Mouse (Mus musculus) hindbrain, embryonic 11.5 days (tissue): ENCODE results near the gene Nav3. TPM values are rescaled to one million over a fixed set of nuclear protein-coding genes. Genes with fewer than 3 reads are reported as not detected.
"Not testable (repeated sequence)": the region's sequence is repeated elsewhere in the genome, so short reads cannot be mapped to it uniquely, and the experiment has no call there.

Experiments
- ATAC-seq: fragments of 200-750 bp; cut with Nextera tagmentation; 2 replicates; pipeline ENCODE4 v1.8.0; 2017; ENCODE audit warnings: mild to moderate bottlenecking, moderate TSS enrichment, moderate library complexity; ENCODE audit not compliant: low FRiP score
- DNase-seq: peaks from one replicate; pipeline ENCODE4 v3.0.0-alpha.2; 2015; ENCODE audit warnings: low spot score
- H3K27ac ChIP-seq: fragments of 300-500 bp; sonication (generic); 2 replicates; pipeline ENCODE4 v1.5.1; 2014; ENCODE audit warnings: mild to moderate bottlenecking, low read depth, low read length
- H3K27me3 ChIP-seq: fragments of 300-500 bp; sonication (generic); 2 replicates; pipeline ENCODE4 v1.6.1; 2014; ENCODE audit warnings: mild to moderate bottlenecking, low read length, moderate library complexity, mixed read lengths; ENCODE audit not compliant: control insufficient read depth, insufficient read depth
- H3K36me3 ChIP-seq: fragments of 300-500 bp; sonication (generic); 2 replicates; pipeline ENCODE4 v1.6.1; 2014; ENCODE audit warnings: mild to moderate bottlenecking, low read length, moderate library complexity, mixed read lengths; ENCODE audit not compliant: control insufficient read depth, insufficient read depth
- H3K4me1 ChIP-seq: fragments of 300-500 bp; sonication (generic); replicated peaks from 2 replicates; pipeline ENCODE4 v1.6.1; 2014; ENCODE audit warnings: low read length, mixed read lengths; ENCODE audit not compliant: control insufficient read depth, insufficient read depth
- H3K4me2 ChIP-seq: fragments of 300-500 bp; sonication (generic); replicated peaks from 2 replicates; pipeline ENCODE4 v1.6.1; 2014; ENCODE audit warnings: mild to moderate bottlenecking, low read depth, low read length
- H3K4me3 ChIP-seq: fragments of 300-500 bp; sonication (generic); 2 replicates; pipeline ENCODE4 v1.5.1; 2014; ENCODE audit warnings: low read depth, low read length
- H3K9ac ChIP-seq: fragments of 300-500 bp; sonication (generic); 2 replicates; pipeline ENCODE4 v1.6.1; 2014; ENCODE audit warnings: low read depth, low read length
- H3K9me3 ChIP-seq: fragments of 300-500 bp; sonication (generic); 2 replicates; pipeline ENCODE4 v1.6.1; 2016; ENCODE audit warnings: low read length; ENCODE audit not compliant: control insufficient read depth
- WGBS: fragments of 180-500 bp; shearing (Covaris S2); extraction: QIAGEN DNeasy Blood & Tissue Kit; methylation state at CpG from one replicate; pipeline ENCODE4 v1.1.7; 2014; 5-methylcytosine and 5-hydroxymethylcytosine counted together
- polyA plus RNA-seq: library from polyadenylated mRNA; unstranded; fragments of >200 nt; fragmentation: Nextera tagmentation; extraction: Ambion mirVana; gene quantifications from 2 replicates; pipeline ENCODE4 v1.2.1, GENCODE M21; 2014

Gene Nav3
- polyA plus RNA-seq, 1 experiment from 2014 or later, result 9.2 TPM

GRCm38 (mm10) chr10:110402950-110403349 is 53.1 kb downstream of the Nav3 start:
- Histone ChIP-seq H3K36me3 (no peaks in the 10 kb centered on the region), H3K4me2 (no peak overlapping the region), H3K9ac (no peak overlapping the region), H3K9me3 (no peaks in the 10 kb centered on the region), H3K27ac (no peak overlapping the region), H3K27me3 (no peaks in the 10 kb centered on the region), H3K4me1 (no peaks in the 10 kb centered on the region), H3K4me3 (no peak overlapping the region)
- 87% methylated on average over 2 of the region's 2 CpGs for WGBS
- ATAC-seq (no peak), DNase-seq (no peak)

- Histone ChIP-seq H3K4me2 (no peak overlapping the region), H3K4me1 (no peaks in the 10 kb centered on the region), H3K9me3 (no peaks in the 10 kb centered on the region), H3K4me3 (no peak overlapping the region), H3K27ac (no peak overlapping the region), H3K36me3 (no peaks in the 10 kb centered on the region), H3K9ac (no peak overlapping the region), H3K27me3 (no peaks in the 10 kb centered on the region)
- ATAC-seq, result no peak
- WGBS, result 92% methylated on average over 6 of the region's 6 CpGs
- DNase-seq, result no peak
These were observed 55.4 kb downstream of the Nav3 start for GRCm38 (mm10) chr10:110400642-110401041.

GRCm38 (mm10) chr10:110398643-110399042 is 57.4 kb downstream of the Nav3 start:
- H3K4me3 ChIP-seq, result no peak overlapping the region
- no peaks in the 10 kb centered on the region for H3K36me3 ChIP-seq
- H3K9me3 ChIP-seq, result no peaks in the 10 kb centered on the region
- no peak for ATAC-seq
- WGBS, result 92% methylated on average over 3 of the region's 3 CpGs
- no peaks in the 10 kb centered on the region for H3K4me1 ChIP-seq
- no peak overlapping the region for H3K27ac ChIP-seq
- no peak for DNase-seq
- H3K27me3 ChIP-seq, result no peaks in the 10 kb centered on the region
- no peak overlapping the region for H3K4me2 ChIP-seq
- H3K9ac ChIP-seq, result no peak overlapping the region

GRCm38 (mm10) chr10:110386476-110387197 is 69.4 kb downstream of the Nav3 start:
- Histone ChIP-seq H3K9me3 (no peaks in the 10 kb centered on the region), H3K27me3 (no peaks in the 10 kb centered on the region), H3K4me1 (no peaks in the 10 kb centered on the region), H3K27ac (no peak overlapping the region), H3K4me3 (no peak overlapping the region), H3K9ac (no peak overlapping the region), H3K36me3 (no peaks in the 10 kb centered on the region), H3K4me2 (no peak overlapping the region)
- WGBS, result 94% methylated on average over 6 of the region's 6 CpGs
- no peak for ATAC-seq
- DNase-seq, result no peak

- 86% methylated on average over 5 of the region's 5 CpGs for WGBS
- peak; percentile 73; the same call in 1 of the 2 replicates for ATAC-seq
These were observed 72.3 kb downstream of the Nav3 start for GRCm38 (mm10) chr10:110383506-110384229.

GRCm38 (mm10) chr10:110380792-110381191 is 75.2 kb downstream of the Nav3 start:
- Histone ChIP-seq H3K4me3 (no peak overlapping the region), H3K9ac (no peak overlapping the region), H3K27me3 (no peaks in the 10 kb centered on the region), H3K36me3 (no peaks in the 10 kb centered on the region), H3K4me1 (no peaks in the 10 kb centered on the region), H3K27ac (no peak overlapping the region), H3K9me3 (no peaks in the 10 kb centered on the region), H3K4me2 (no peak overlapping the region)
- ATAC-seq (no peak), DNase-seq (no peak)
- 100% methylated on average over 2 of the region's 2 CpGs for WGBS

More at GRCm38 (mm10) chr10:110383506-110384229, 72.3 kb downstream of the Nav3 start:
- not testable (repeated sequence) for H3K36me3 ChIP-seq, H3K4me3 ChIP-seq, DNase-seq, H3K27ac ChIP-seq, H3K9ac ChIP-seq, H3K4me1 ChIP-seq, H3K4me2 ChIP-seq, H3K9me3 ChIP-seq, H3K27me3 ChIP-seq

- no peaks in the 10 kb centered on the region for H3K4me1 ChIP-seq
- 67% methylated on average over 11 of the region's 11 CpGs for WGBS
- H3K27ac ChIP-seq, result no peak overlapping the region
- no peaks in the 10 kb centered on the region for H3K9me3 ChIP-seq
- no peaks in the 10 kb centered on the region for H3K36me3 ChIP-seq
- no peak overlapping the region for H3K4me2 ChIP-seq
- no peak overlapping the region for H3K9ac ChIP-seq
- DNase-seq (no peak), ATAC-seq (peak; percentile 71)
- H3K27me3 ChIP-seq, result no peaks in the 10 kb centered on the region
- H3K4me3 ChIP-seq, result no peak overlapping the region
These were observed 83.1 kb downstream of the Nav3 start for GRCm38 (mm10) chr10:110372724-110373455.

GRCm38 (mm10) chr10:110352148-110352547 is 103.9 kb downstream of the Nav3 start:
- Histone ChIP-seq H3K4me2 (no peak overlapping the region), H3K36me3 (no peaks in the 10 kb centered on the region), H3K4me1 (no peaks in the 10 kb centered on the region), H3K27ac (no peak overlapping the region), H3K9ac (no peak overlapping the region), H3K27me3 (no peaks in the 10 kb centered on the region), H3K4me3 (no peak overlapping the region), H3K9me3 (no peaks in the 10 kb centered on the region)
- no peak for ATAC-seq
- 79% methylated on average over 7 of the region's 7 CpGs for WGBS
- no peak for DNase-seq
